Mouse (Mus musculus): ENCODE data around the gene Nfib.

DNA sequence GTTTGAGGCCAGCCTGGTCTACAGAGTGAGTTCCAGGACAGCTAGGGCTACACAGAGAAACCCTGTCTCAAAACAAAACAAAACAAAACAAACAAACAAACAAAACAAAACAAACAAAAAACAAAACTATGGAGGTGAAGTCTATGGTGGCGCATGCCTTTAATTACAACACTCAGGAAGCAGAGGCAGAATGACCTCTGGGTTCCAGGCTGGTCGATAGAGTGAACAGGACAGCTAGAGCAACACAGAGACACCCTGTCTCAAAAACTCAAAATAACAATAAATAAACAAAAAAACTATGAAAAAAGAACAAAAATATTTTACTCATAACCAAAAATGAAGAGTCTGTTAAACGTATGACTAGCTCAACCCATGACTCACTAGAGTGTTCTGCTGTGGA lies 236.6 kb downstream of the Nfib start:
- no peak for TF ChIP-seq CTCF (IDR thresholded peaks at IDR 0.05; ENCODE audit: low read depth)
- TF ChIP-seq EP300 (IDR thresholded peaks at IDR 0.05; ENCODE audit: low read depth): no peak

Measured in liver, embryonic 14.5 days (tissue).